Mouse (Mus musculus): Measurements from ENCODE around the gene Mrpl30. TPM values are rescaled to one million over a fixed set of nuclear protein-coding genes. Genes with fewer than 3 reads are reported as not detected.

The Mrpl30 gene
- polyA plus RNA-seq, 1 experiment, result 97.4 TPM

DNA sequence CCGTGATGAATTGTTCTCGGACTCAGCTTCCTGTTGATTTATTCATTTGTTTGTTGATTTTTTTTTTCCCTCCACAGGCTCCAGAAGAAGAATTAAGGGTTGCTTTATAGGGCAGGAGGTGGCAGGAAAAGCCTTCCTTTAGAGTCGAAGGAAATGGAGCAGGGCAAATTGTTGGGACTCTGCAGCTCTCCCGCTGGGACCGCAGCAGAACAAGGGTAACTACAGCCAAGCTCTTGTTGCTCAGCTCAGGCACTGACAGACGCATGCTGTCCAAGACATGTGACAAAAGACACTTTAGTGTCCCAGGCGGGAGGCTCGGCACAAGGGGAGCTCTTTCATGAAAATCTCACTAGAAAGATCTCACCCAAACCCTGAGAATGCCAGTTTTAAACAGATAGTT lies 32.3 kb downstream of the Mrpl30 start:
- Histone ChIP-seq H3K4me1 (ENCODE audit: control insufficient read depth, insufficient read depth, low read length) (no peaks in the 10 kb centered on the region), H3K27ac (ENCODE audit: insufficient read depth, low read depth, low read length) (no peak overlapping the region), H3K27me3 (replicated peaks; ENCODE audit: control insufficient read depth, insufficient read depth, low read length) (no peaks in the 10 kb centered on the region), H3K36me3 (ENCODE audit: control insufficient read depth, insufficient read depth, low read length) (no peaks in the 10 kb centered on the region), H3K4me3 (ENCODE audit: insufficient read depth, low read depth, low read length) (no peak overlapping the region)
- 38% methylated on average over 8 of the region's 8 CpGs for WGBS
- DNase-seq, result no peak
- TF ChIP-seq POLR2A (IDR thresholded peaks at IDR 0.05; ENCODE audit: low read depth, low read length), result no peak

- no peak overlapping the region for H3K27ac ChIP-seq (ENCODE audit: insufficient read depth, low read depth, low read length)
- no peak overlapping the region for H3K4me3 ChIP-seq (ENCODE audit: insufficient read depth, low read depth, low read length)
- TF ChIP-seq POLR2A (IDR thresholded peaks at IDR 0.05; ENCODE audit: low read depth, low read length) (no peak), CTCF (conservative IDR thresholded peaks at IDR 0.05; ENCODE audit: insufficient read depth, insufficient read length, low read depth, low read length) (no peak)
- H3K36me3 ChIP-seq (ENCODE audit: control insufficient read depth, insufficient read depth, low read length), result no peaks in the 10 kb centered on the region
- WGBS, result 78% methylated on average over 8 of the region's 8 CpGs
- no peaks in the 10 kb centered on the region for H3K4me1 ChIP-seq (ENCODE audit: control insufficient read depth, insufficient read depth, low read length)
- DNase-seq, result no peak
- H3K27me3 ChIP-seq (replicated peaks; ENCODE audit: control insufficient read depth, insufficient read depth, low read length), result no peaks in the 10 kb centered on the region
Observed at GRCm38 (mm10) chr1:37925971-37926370, 35.7 kb downstream of the Mrpl30 start.

GRCm38 (mm10) chr1:37931806-37932205 lies 41.5 kb downstream of the Mrpl30 start:
- no peak for TF ChIP-seq POLR2A (IDR thresholded peaks at IDR 0.05; ENCODE audit: low read depth, low read length)
- no peak; the same call in 1 of the 2 replicates for TF ChIP-seq CTCF (conservative IDR thresholded peaks at IDR 0.05; ENCODE audit: insufficient read depth, insufficient read length, low read depth, low read length)
- DNase-seq, result peak; percentile 57

More at GRCm38 (mm10) chr1:37931806-37932205, 41.5 kb downstream of the Mrpl30 start:
- Histone ChIP-seq H3K27ac (ENCODE audit: insufficient read depth, low read depth, low read length) (no peak overlapping the region), H3K4me3 (ENCODE audit: insufficient read depth, low read depth, low read length) (no peak overlapping the region), H3K36me3 (ENCODE audit: control insufficient read depth, insufficient read depth, low read length) (no peaks in the 10 kb centered on the region), H3K4me1 (ENCODE audit: control insufficient read depth, insufficient read depth, low read length) (no peaks in the 10 kb centered on the region), H3K27me3 (replicated peaks; ENCODE audit: control insufficient read depth, insufficient read depth, low read length) (no peaks in the 10 kb centered on the region)
- WGBS, result 21% methylated on average over 3 of the region's 3 CpGs

Other genes starting within 250 kb of the Mrpl30 start
- gene 2010300C02Rik, start 170.4 kb upstream of the Mrpl30 start, polyA plus RNA-seq (2012; rRNA removed), result 0.86 and 1.2 TPM in 2 replicates
- 0.71 and 0.72 TPM in 2 replicates for gene Tsga10, start 24.0 kb upstream of the Mrpl30 start, polyA plus RNA-seq (2012; rRNA removed)
- 3.7 and 4.4 TPM in 2 replicates for gene Lipt1, start 18.7 kb upstream of the Mrpl30 start, polyA plus RNA-seq (2012; rRNA removed)
- gene Mitd1, start 66 bp upstream of the Mrpl30 start, polyA plus RNA-seq (2012; rRNA removed), result 3.9 and 6.2 TPM in 2 replicates
- not detected in 2 replicates for gene Lyg2, start 26.0 kb downstream of the Mrpl30 start, polyA plus RNA-seq (2012; rRNA removed)
- gene Lyg1, start 67.3 kb downstream of the Mrpl30 start, polyA plus RNA-seq (2012; rRNA removed), result not detected in 2 replicates
- gene Txndc9, start 107.4 kb downstream of the Mrpl30 start, polyA plus RNA-seq (2012; rRNA removed), result 8.9 and 13.1 TPM in 2 replicates
- 7.1 TPM in 2 replicates for gene Eif5b, start 107.5 kb downstream of the Mrpl30 start, polyA plus RNA-seq (2012; rRNA removed)
- gene Rev1, start 239.3 kb downstream of the Mrpl30 start, polyA plus RNA-seq (2012; rRNA removed), result 7.7 and 8.4 TPM in 2 replicates

All from kidney, adult 2 months (tissue).